Mouse (Mus musculus): ENCODE results near the gene Gm37240. TPM values are rescaled to one million over a fixed set of nuclear protein-coding genes. Genes with fewer than 3 reads are reported as not detected.

Gene Gm37240
- polyA plus RNA-seq, 1 experiment, result 0.77 TPM

- H3K27me3 ChIP-seq (ENCODE audit: control insufficient read depth, insufficient read depth, low read length), result no peaks in the 10 kb centered on the region
- 35% methylated on average over 8 of the region's 8 CpGs for WGBS
- H3K27ac ChIP-seq (ENCODE audit: insufficient read depth, low read length), result no peak overlapping the region
- TF ChIP-seq CTCF (IDR thresholded peaks at IDR 0.05; ENCODE audit: borderline replicate concordance, insufficient read depth, low read depth, low read length) (no peak), POLR2A (IDR thresholded peaks at IDR 0.05; ENCODE audit: borderline replicate concordance, insufficient read depth, low read length) (no peak)
- H3K4me3 ChIP-seq (replicated peaks; ENCODE audit: insufficient read depth, low read depth, low read length), result no peak overlapping the region
- no peaks in the 10 kb centered on the region for H3K4me1 ChIP-seq (ENCODE audit: control insufficient read depth, insufficient read depth, low read length)
- no peak for DNase-seq
Measured at GRCm38 (mm10) chr3:85710695-85711094, 176.6 kb downstream of the Gm37240 start.

DNA sequence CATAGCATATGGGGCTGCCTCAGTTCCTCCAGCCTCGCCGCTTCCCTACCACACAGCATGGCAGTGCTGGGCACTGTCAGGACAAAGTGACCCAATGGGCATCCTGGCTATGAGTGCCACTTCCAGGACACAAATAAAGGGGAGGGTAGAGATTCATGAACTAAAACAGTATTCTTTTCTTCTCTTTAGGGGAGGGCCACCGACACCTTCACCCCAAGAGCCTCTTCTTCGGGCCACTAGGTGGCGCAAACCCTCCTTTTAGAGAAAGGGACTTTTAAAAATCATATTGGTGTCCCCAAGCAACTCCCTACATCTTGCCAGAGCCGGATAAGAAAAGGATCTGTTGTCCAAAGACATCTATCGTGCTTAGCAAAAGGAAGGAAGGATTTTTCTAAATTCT is 179.9 kb downstream of the Gm37240 start:
- no peak for TF ChIP-seq POLR2A (IDR thresholded peaks at IDR 0.05; ENCODE audit: borderline replicate concordance, insufficient read depth, low read length)
- peak; percentile 45; the same call in 1 of the 2 replicates for TF ChIP-seq CTCF (IDR thresholded peaks at IDR 0.05; ENCODE audit: borderline replicate concordance, insufficient read depth, low read depth, low read length)
- Histone ChIP-seq H3K27ac (ENCODE audit: insufficient read depth, low read length) (no peak overlapping the region), H3K4me1 (ENCODE audit: control insufficient read depth, insufficient read depth, low read length) (no peaks in the 10 kb centered on the region), H3K27me3 (ENCODE audit: control insufficient read depth, insufficient read depth, low read length) (no peaks in the 10 kb centered on the region), H3K4me3 (replicated peaks; ENCODE audit: insufficient read depth, low read depth, low read length) (no peak overlapping the region)
- WGBS, result 42% methylated on average over 7 of the region's 7 CpGs
- peak; percentile 18 to 37 for DNase-seq

GRCm38 (mm10) chr3:85703141-85703882 is 184.0 kb downstream of the Gm37240 start:
- TF ChIP-seq CTCF (IDR thresholded peaks at IDR 0.05; ENCODE audit: borderline replicate concordance, insufficient read depth, low read depth, low read length), result no peak
- TF ChIP-seq POLR2A (IDR thresholded peaks at IDR 0.05; ENCODE audit: borderline replicate concordance, insufficient read depth, low read length), result no peak
- H3K4me1 ChIP-seq (ENCODE audit: control insufficient read depth, insufficient read depth, low read length), result no peaks in the 10 kb centered on the region
- no peak overlapping the region for H3K4me3 ChIP-seq (replicated peaks; ENCODE audit: insufficient read depth, low read depth, low read length)
- 47% methylated on average over 6 of the region's 6 CpGs for WGBS
- peak; percentile 44 to 55 for DNase-seq
- no peak overlapping the region for H3K27ac ChIP-seq (ENCODE audit: insufficient read depth, low read length)
- no peaks in the 10 kb centered on the region for H3K27me3 ChIP-seq (ENCODE audit: control insufficient read depth, insufficient read depth, low read length)

- Histone ChIP-seq H3K4me1 (ENCODE audit: control insufficient read depth, insufficient read depth, low read length) (no peaks in the 10 kb centered on the region; the same call in 1 of the 2 replicates), H3K27me3 (ENCODE audit: control insufficient read depth, insufficient read depth, low read length) (no peaks in the 10 kb centered on the region), H3K27ac (ENCODE audit: insufficient read depth, low read length) (no peak overlapping the region), H3K4me3 (replicated peaks; ENCODE audit: insufficient read depth, low read depth, low read length) (no peak overlapping the region)
- no peak for DNase-seq
- WGBS, result 86% methylated on average over 4 of the region's 4 CpGs
- TF ChIP-seq POLR2A (IDR thresholded peaks at IDR 0.05; ENCODE audit: borderline replicate concordance, insufficient read depth, low read length), result no peak
- TF ChIP-seq CTCF (IDR thresholded peaks at IDR 0.05; ENCODE audit: borderline replicate concordance, insufficient read depth, low read depth, low read length), result no peak
Measured at GRCm38 (mm10) chr3:85698496-85698895, 188.8 kb downstream of the Gm37240 start.

DNA sequence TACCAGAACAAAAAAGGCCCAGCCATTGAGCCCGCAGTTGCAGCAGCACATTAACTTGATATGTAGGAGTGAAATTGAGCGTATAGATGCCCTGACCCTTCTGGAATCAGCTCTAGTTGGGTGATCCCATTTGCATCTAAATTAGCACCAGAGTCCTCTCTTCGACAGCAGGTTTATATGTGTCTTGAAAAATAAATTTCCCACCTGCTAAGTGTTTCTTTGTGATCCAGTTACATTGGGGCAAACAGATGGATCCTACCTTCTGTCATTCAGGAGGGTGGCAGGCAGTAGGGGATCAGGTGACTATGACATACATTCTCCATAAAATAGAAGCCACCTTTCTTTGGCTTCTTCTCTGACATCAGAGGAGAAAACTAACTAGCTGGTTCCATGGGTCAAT is 192.3 kb downstream of the Gm37240 start:
- Histone ChIP-seq H3K4me1 (ENCODE audit: control insufficient read depth, insufficient read depth, low read length) (no peaks in the 10 kb centered on the region; the same call in 1 of the 2 replicates), H3K4me3 (replicated peaks; ENCODE audit: insufficient read depth, low read depth, low read length) (no peak overlapping the region), H3K27me3 (ENCODE audit: control insufficient read depth, insufficient read depth, low read length) (no peaks in the 10 kb centered on the region), H3K27ac (ENCODE audit: insufficient read depth, low read length) (no peak overlapping the region)
- peak; percentile 19 to 55 for DNase-seq
- TF ChIP-seq CTCF (IDR thresholded peaks at IDR 0.05; ENCODE audit: borderline replicate concordance, insufficient read depth, low read depth, low read length) (no peak), POLR2A (IDR thresholded peaks at IDR 0.05; ENCODE audit: borderline replicate concordance, insufficient read depth, low read length) (no peak)
- 61% methylated on average over 3 of the region's 3 CpGs for WGBS

DNA sequence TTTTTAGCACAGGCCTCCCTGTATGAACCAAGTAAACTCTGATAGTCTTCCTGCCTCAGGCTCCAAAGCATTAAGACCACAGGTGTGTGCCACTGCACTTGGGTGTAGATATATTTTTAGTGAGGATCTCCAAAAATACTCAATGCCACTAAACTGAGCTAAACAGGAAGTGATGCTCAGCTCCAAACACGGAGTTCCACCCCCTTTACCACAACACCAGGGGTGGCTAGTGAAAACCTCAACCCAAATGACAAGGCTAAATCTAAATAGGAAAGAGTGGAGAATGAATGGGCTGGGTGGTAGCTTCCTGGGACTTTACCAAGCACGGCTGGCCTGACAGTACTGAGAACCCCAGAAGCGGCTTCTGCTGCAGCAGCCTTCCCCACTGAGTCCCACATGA is 194.3 kb downstream of the Gm37240 start:
- 75% methylated on average over 3 of the region's 3 CpGs for WGBS
- no peak overlapping the region for H3K27ac ChIP-seq (ENCODE audit: insufficient read depth, low read length)
- H3K4me3 ChIP-seq (replicated peaks; ENCODE audit: insufficient read depth, low read depth, low read length), result no peak overlapping the region
- H3K4me1 ChIP-seq (ENCODE audit: control insufficient read depth, insufficient read depth, low read length), result no peaks in the 10 kb centered on the region; the same call in 1 of the 2 replicates
- no peaks in the 10 kb centered on the region for H3K27me3 ChIP-seq (ENCODE audit: control insufficient read depth, insufficient read depth, low read length)
- no peak for TF ChIP-seq CTCF (IDR thresholded peaks at IDR 0.05; ENCODE audit: borderline replicate concordance, insufficient read depth, low read depth, low read length)
- no peak for TF ChIP-seq POLR2A (IDR thresholded peaks at IDR 0.05; ENCODE audit: borderline replicate concordance, insufficient read depth, low read length)
- no peak for DNase-seq

- Histone ChIP-seq H3K27me3 (ENCODE audit: control insufficient read depth, insufficient read depth, low read length) (no peaks in the 10 kb centered on the region), H3K4me1 (ENCODE audit: control insufficient read depth, insufficient read depth, low read length) (no peaks in the 10 kb centered on the region; the same call in 1 of the 2 replicates), H3K4me3 (replicated peaks; ENCODE audit: insufficient read depth, low read depth, low read length) (no peak overlapping the region), H3K27ac (ENCODE audit: insufficient read depth, low read length) (no peak overlapping the region)
- no peak for DNase-seq
- no peak for TF ChIP-seq CTCF (IDR thresholded peaks at IDR 0.05; ENCODE audit: borderline replicate concordance, insufficient read depth, low read depth, low read length)
- TF ChIP-seq POLR2A (IDR thresholded peaks at IDR 0.05; ENCODE audit: borderline replicate concordance, insufficient read depth, low read length), result no peak
- WGBS, result 47% methylated on average over 4 of the region's 4 CpGs
Measured at GRCm38 (mm10) chr3:85691134-85691533, 196.2 kb downstream of the Gm37240 start.

- TF ChIP-seq POLR2A (IDR thresholded peaks at IDR 0.05; ENCODE audit: borderline replicate concordance, insufficient read depth, low read length), result no peak
- DNase-seq, result no peak
- no peaks in the 10 kb centered on the region for H3K27me3 ChIP-seq (ENCODE audit: control insufficient read depth, insufficient read depth, low read length)
- no peak overlapping the region for H3K27ac ChIP-seq (ENCODE audit: insufficient read depth, low read length)
- H3K4me3 ChIP-seq (replicated peaks; ENCODE audit: insufficient read depth, low read depth, low read length), result no peak overlapping the region
- 94% methylated on average over 14 of the region's 14 CpGs for WGBS
- no peaks in the 10 kb centered on the region for H3K4me1 ChIP-seq (ENCODE audit: control insufficient read depth, insufficient read depth, low read length)
Measured at GRCm38 (mm10) chr3:85688341-85688740, 199.0 kb downstream of the Gm37240 start.
